27 mouse cellular contexts compared by ENCODE assay signal in the genomic region with DNA sequence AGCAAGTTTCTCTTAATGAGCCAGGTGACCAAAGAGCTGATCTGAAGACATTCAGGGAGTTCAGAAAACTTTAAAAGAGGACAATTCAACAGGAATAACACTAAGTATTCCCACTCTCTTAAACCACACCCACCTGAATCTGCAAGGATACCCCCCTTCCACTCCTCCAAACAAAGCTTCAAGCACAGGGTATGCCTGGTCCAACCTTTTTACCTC. TPM values are rescaled to one million over a fixed set of nuclear protein-coding genes. Genes with fewer than 3 reads are reported as not detected.
A peak's percentile ranks its signal among the peaks of the same experiment; 100 is the strongest.
DNase-seq lines count a peak whose midpoint lies in the region; ATAC-seq and TF ChIP-seq lines count a peak whose summit lies in the region.
"Had no signal": no experiment of that assay in that cellular context is flagged by ENCODE, and none has a peak within 500 bp of the region (broad histone marks: within the 10 kb centered on the region; RNA-seq: fewer than 3 reads in every experiment).

A gene (plus strand): TSS at position 117 of the 216 bp plus-strand sequence.

- dilution Hi-C loops in CH12.LX (cut with MboI; ENCODE audit: extremely low pct_ligation_motif_present, extremely low pct_unique_long_range_greater_than_20kb, low sequenced_read_pairs) = no loop called here

- no peaks in the 10 kb centered on the region for H3K36me3 ChIP-seq in megakaryocyte, embryonic 14.5 days (replicated peaks; ENCODE audit: low read length)
- no peaks in the 10 kb centered on the region for H3K36me3 ChIP-seq in neural tube, embryonic 12.5 days
- no peaks in the 10 kb centered on the region for H3K36me3 ChIP-seq in neural tube, embryonic 15.5 days
- H3K36me3 ChIP-seq in CH12.LX (replicated peaks in 1 of 2; ENCODE audit: control insufficient read depth in 1 of 2, insufficient read depth in 1 of 2, low read length in 1 of 2) = no peaks in the 10 kb centered on the region
- H3K36me3 ChIP-seq: G1E had no signal

- peak within 1 kb of the TSS; percentile 69 for H3K4me3 ChIP-seq in megakaryocyte, embryonic 14.5 days (replicated peaks)
- H3K4me3 ChIP-seq in neural tube, embryonic 12.5 days = no peak within 1 kb of the TSS
- no peak within 1 kb of the TSS for H3K4me3 ChIP-seq in neural tube, embryonic 15.5 days (replicated peaks)
- no peak within 1 kb of the TSS for H3K4me3 ChIP-seq in CH12.LX (replicated peaks in 1 of 3; ENCODE audit: low read depth in 2 of 3, low read length in 2 of 3, poor library complexity in 1 of 3)

- TF ChIP-seq RAD21 in CH12.LX (IDR thresholded peaks at IDR 0.05; ENCODE audit: low read depth, low read length) = no peak

- H3K4me2 ChIP-seq in neural tube, embryonic 12.5 days (replicated peaks) = no peak within 1 kb of the TSS
- no peak within 1 kb of the TSS for H3K4me2 ChIP-seq in neural tube, embryonic 15.5 days
- peak within 1 kb of the TSS; percentile 31 for H3K4me2 ChIP-seq in CH12.LX (ENCODE audit: insufficient read depth, low read depth, poor library complexity, severe bottlenecking)

- H3K27me3 ChIP-seq in megakaryocyte, embryonic 14.5 days (replicated peaks) = no peaks in the 10 kb centered on the region
- no peaks in the 10 kb centered on the region for H3K27me3 ChIP-seq in neural tube, embryonic 12.5 days (replicated peaks)
- H3K27me3 ChIP-seq in neural tube, embryonic 15.5 days (replicated peaks) = no peaks in the 10 kb centered on the region
- no peaks in the 10 kb centered on the region for H3K27me3 ChIP-seq in CH12.LX (replicated peaks)
- H3K27me3 ChIP-seq: Patski had no signal

- in situ Hi-C loops in CH12.LX (cut with MboI; ENCODE audit: low pct_ligation_motif_present, low pct_unique_long_range_greater_than_20kb, low sequenced_read_pairs) = no loop called here

- DNase-seq in CH12.LX (ENCODE audit: extremely low read depth) = no peak
- DNase-seq: adrenal gland, adult 2 months; adrenal gland, adult 8-10 months; adrenal gland, postnatal 10 days; adrenal gland, postnatal 14 days; adrenal gland, postnatal 25 days; adrenal gland, postnatal 36 days; B cell, adult 2 months; cerebellum, adult 11 months; cerebellum, adult 11-12 months; cerebellum, adult 18-20 months; cerebellum, adult 2 months had no signal

- no peak for TF ChIP-seq POLR2A in CH12.LX (IDR thresholded peaks at IDR 0.05; ENCODE audit: low read depth, low read length)

- peaks cover 34% of the 10 kb centered on the region for H3K4me1 ChIP-seq in megakaryocyte, embryonic 14.5 days
- H3K4me1 ChIP-seq in neural tube, embryonic 12.5 days = peaks cover 8% of the 10 kb centered on the region; the same call in 1 of the 2 replicates
- no peaks in the 10 kb centered on the region for H3K4me1 ChIP-seq in neural tube, embryonic 15.5 days
- no peaks in the 10 kb centered on the region for H3K4me1 ChIP-seq in CH12.LX (ENCODE audit: control insufficient read depth in 1 of 2, insufficient read depth in 2 of 2)

- H3K27ac ChIP-seq in neural tube, embryonic 12.5 days = no peak within 1 kb of the TSS
- H3K27ac ChIP-seq in neural tube, embryonic 15.5 days (replicated peaks) = no peak within 1 kb of the TSS
- H3K27ac ChIP-seq in CH12.LX (ENCODE audit: insufficient read depth, low read depth) = no peak within 1 kb of the TSS

- H3K79me2 ChIP-seq in CH12.LX (replicated peaks; ENCODE audit: control insufficient read depth, extremely low read depth, insufficient read depth, poor library complexity, severe bottlenecking) = no peaks in the 10 kb centered on the region

- no peak within 1 kb of the TSS for H3K9ac ChIP-seq in neural tube, embryonic 12.5 days
- no peak within 1 kb of the TSS for H3K9ac ChIP-seq in neural tube, embryonic 15.5 days (replicated peaks)
- H3K9ac ChIP-seq in CH12.LX (ENCODE audit: insufficient read depth, low read depth) = no peak within 1 kb of the TSS

- no peak for ATAC-seq in megakaryocyte, adult 5-6 weeks (ENCODE audit: poor library complexity, severe bottlenecking)
- peak; percentile 41 for ATAC-seq in neural tube, embryonic 12.5 days (ENCODE audit: low FRiP score, low read depth)
- ATAC-seq in neural tube, embryonic 15.5 days (ENCODE audit: low FRiP score) = no peak
- no peak for ATAC-seq in frontal cortex, adult (ENCODE audit: low TSS enrichment)
- ATAC-seq: activated CD4-positive, CD25-positive, alpha-beta regulatory T cell, adult 4 months; CD4-positive, CD25-positive, alpha-beta regulatory T cell, adult 4 months; Patski had no signal

- no peak for TF ChIP-seq CTCF in CH12.LX (conservative IDR thresholded peaks at IDR 0.05 in 1 of 2, IDR thresholded peaks at IDR 0.05 in 1 of 2; ENCODE audit: low read depth in 2 of 2, low read length in 2 of 2)

- no peak for TF ChIP-seq EP300 in CH12.LX (IDR thresholded peaks at IDR 0.05; ENCODE audit: low read length)

- H3K9me3 ChIP-seq in megakaryocyte, embryonic 14.5 days = no peaks in the 10 kb centered on the region
- H3K9me3 ChIP-seq in neural tube, embryonic 12.5 days = no peaks in the 10 kb centered on the region
- no peaks in the 10 kb centered on the region for H3K9me3 ChIP-seq in neural tube, embryonic 15.5 days (replicated peaks)
- H3K9me3 ChIP-seq in CH12.LX (replicated peaks; ENCODE audit: low read length) = no peaks in the 10 kb centered on the region
- H3K9me3 ChIP-seq: G1E had no signal

TF ChIP-seq in CH12.LX, 34 proteins besides CTCF, POLR2A, EP300 and RAD21:
- TF ChIP-seq MAZ (IDR thresholded peaks at IDR 0.05; ENCODE audit: low read depth, low read length) (no peak), ZKSCAN1 (IDR thresholded peaks at IDR 0.05; ENCODE audit: borderline replicate concordance, low read depth, low read length) (no peak), MAX (IDR thresholded peaks at IDR 0.05; ENCODE audit: low read length) (no peak), ZMIZ1 (IDR thresholded peaks at IDR 0.05; ENCODE audit: low read depth, low read length) (no peak)

RNA-seq across cellular contexts. Expression of the gene that starts here (rescaled TPM):
- polyA plus RNA-seq in megakaryocyte, embryonic 14.5 days (2012; ENCODE audit: insufficient read depth, low replicate concordance) = 0.13 TPM in 1 of 2 replicates, not detected in the other
- not detected in 2 replicates for total RNA-seq in megakaryocyte, adult 5-6 weeks (2015)
- not detected in 2 replicates for total RNA-seq in megakaryocyte, adult 5-6 weeks (2017)
- polyA plus RNA-seq in neural tube, embryonic 12.5 days (2016; fragmentation: Nextera tagmentation; extraction: Ambion mirVana) = not detected in 2 replicates
- not detected in 2 replicates for polyA plus RNA-seq in neural tube, embryonic 15.5 days (2015; fragmentation: Nextera tagmentation; extraction: Ambion mirVana)
- total RNA-seq in CH12.LX (2012; rRNA removed) (not detected in 2 replicates), CH12.LX (2014; rRNA removed) (not detected in 2 replicates)
- not detected in 2 replicates for polyA plus RNA-seq in CH12.LX (2012; ENCODE audit: insufficient read length, low read depth)
- total RNA-seq: adrenal gland, adult 18-20 months; adrenal gland, adult 2 months; adrenal gland, adult 8-10 months; adrenal gland, postnatal 10 days; adrenal gland, postnatal 14 days; adrenal gland, postnatal 25 days; adrenal gland, postnatal 36 days; adrenal gland, postnatal 4 days; ES-E14; MEL had no signal
- polyA plus RNA-seq: activated CD4-positive, CD25-positive, alpha-beta regulatory T cell, adult 4 months; adrenal gland, adult 2 months; brain, embryonic 14.5 days; C2C12; CD4-positive, CD25-positive, alpha-beta regulatory T cell, adult 4 months; cerebellum, adult 2 months; G1E had no signal

Comparison
In these comparisons a context has a peak if more than half of its experiments do, and no peak if none do; other contexts are left out.
1. Peak in ATAC-seq in neural tube, embryonic 12.5 days; RNA of the gene not detected or under 1 TPM.